Mouse (Mus musculus) cortical plate, adult 2 months (tissue): ENCODE data around the gene Capn7.

Experiments
- CTCF ChIP-seq: fragments of 200-500 bp; IDR thresholded peaks from 2 replicates; pipeline ENCODE4 v1.5.1; 2011; ENCODE audit warnings: mild to moderate bottlenecking, control low read depth, low read length; ENCODE audit not compliant: insufficient read depth; ENCODE audit errors: extremely low read depth
- POLR2A ChIP-seq: fragments of 200-500 bp; IDR thresholded peaks from 2 replicates; pipeline ENCODE4 v1.6.1; 2011; ENCODE audit warnings: mild to moderate bottlenecking, low read length, control low read depth; ENCODE audit not compliant: insufficient read depth; ENCODE audit errors: extremely low read depth

DNA sequence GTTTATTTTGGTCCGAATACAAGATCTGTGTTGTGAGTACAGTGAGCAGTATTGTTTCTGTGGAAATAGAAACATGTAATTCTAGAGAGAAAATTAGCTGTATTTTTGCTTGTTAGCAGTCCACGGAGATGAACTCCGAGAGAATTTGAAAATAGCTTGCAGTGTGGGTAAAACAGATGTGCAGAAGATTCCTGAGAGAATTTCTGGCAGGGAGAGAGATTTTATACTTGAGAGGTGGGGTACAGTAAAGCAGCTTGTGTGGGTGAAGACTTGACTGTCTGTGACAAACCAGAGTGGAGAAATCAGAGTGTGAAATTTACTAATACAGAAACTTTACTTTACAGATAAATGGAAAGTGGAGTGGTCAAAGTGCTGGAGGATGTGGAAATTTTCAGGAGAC is 32.9 kb downstream of the Capn7 start:
- TF ChIP-seq CTCF (no peak), POLR2A (no peak)
